Mouse (Mus musculus) lung, postnatal 0 days (tissue): ENCODE data around the gene Slc2a13. TPM values are rescaled to one million over a fixed set of nuclear protein-coding genes. Genes with fewer than 3 reads are reported as not detected.
A peak's percentile ranks its signal among the peaks of the same experiment; 100 is the strongest.

ENCODE experiments used
- ATAC-seq: fragments of 200-750 bp; cut with Nextera tagmentation; 2 replicates; pipeline ENCODE4 v1.8.0; 2017; ENCODE audit warnings: moderate library complexity
- DNase-seq: peaks from one replicate; pipeline ENCODE4 v3.0.0-alpha.2; 2016; ENCODE audit warnings: low spot score
- H3K27ac ChIP-seq: fragments of 300-500 bp; sonication (generic); 2 replicates; pipeline ENCODE4 v1.5.1; 2014; ENCODE audit warnings: antibody characterized with exemption, mild to moderate bottlenecking, low read length, mixed read lengths
- H3K27me3 ChIP-seq: fragments of 300-500 bp; sonication (generic); replicated peaks from 2 replicates; pipeline ENCODE4 v1.6.1; 2014; ENCODE audit warnings: low read length, mixed read lengths; ENCODE audit not compliant: insufficient read depth
- H3K36me3 ChIP-seq: fragments of 300-500 bp; sonication (generic); 2 replicates; pipeline ENCODE4 v1.6.1; 2014; ENCODE audit warnings: low read length, mixed read lengths; ENCODE audit not compliant: insufficient read depth
- H3K4me1 ChIP-seq: fragments of 300-500 bp; sonication (generic); 2 replicates; pipeline ENCODE4 v1.6.1; 2014; ENCODE audit warnings: antibody characterized with exemption, low read depth, low read length, mixed read lengths; ENCODE audit not compliant: insufficient read depth
- H3K4me2 ChIP-seq: fragments of 300-500 bp; sonication (generic); replicated peaks from 2 replicates; pipeline ENCODE4 v1.6.1; 2014; ENCODE audit warnings: low read depth, mild to moderate bottlenecking, low read length, moderate library complexity, mixed read lengths
- H3K4me3 ChIP-seq: fragments of 300-500 bp; sonication (generic); 2 replicates; pipeline ENCODE4 v1.5.1; 2014; ENCODE audit warnings: low read depth, low read length
- H3K9ac ChIP-seq: fragments of 300-500 bp; sonication (generic); replicated peaks from 2 replicates; pipeline ENCODE4 v1.6.1; 2014; ENCODE audit warnings: low read depth, mild to moderate bottlenecking
- H3K9me3 ChIP-seq: fragments of 300-500 bp; sonication (generic); 2 replicates; pipeline ENCODE4 v1.6.1; 2016; ENCODE audit warnings: low read length, mixed read lengths
- CTCF ChIP-seq: IDR thresholded peaks from 2 replicates; pipeline ENCODE4 v1.5.1; 2016; ENCODE audit warnings: antibody characterized with exemption, mild to moderate bottlenecking
- EP300 ChIP-seq: IDR thresholded peaks from 2 replicates; pipeline ENCODE4 v1.6.1; 2016; ENCODE audit warnings: antibody characterized with exemption, mild to moderate bottlenecking, control low read depth
- WGBS: fragments of 180-500 bp; shearing (Covaris S2); extraction: QIAGEN DNeasy Blood & Tissue Kit; methylation state at CpG from one replicate; pipeline ENCODE4 v1.1.7; 2014; 5-methylcytosine and 5-hydroxymethylcytosine counted together
- polyA plus RNA-seq: library from polyadenylated mRNA; unstranded; fragments of >200 nt; fragmentation: Nextera tagmentation; extraction: Ambion mirVana; gene quantifications from 2 replicates; pipeline ENCODE4 v1.2.1, GENCODE M21; 2015

Slc2a13 gene
- polyA plus RNA-seq, 1 experiment from 2014 or later: 1.1 TPM

GRCm38 (mm10) chr15:91565025-91565605, 7.9 kb downstream of the Slc2a13 start:
- Histone ChIP-seq H3K36me3 (no peaks in the 10 kb centered on the region), H3K4me3 (no peak overlapping the region), H3K9ac (no peak overlapping the region), H3K27ac (no peak overlapping the region), H3K4me1 (no peaks in the 10 kb centered on the region), H3K9me3 (no peaks in the 10 kb centered on the region), H3K4me2 (no peak overlapping the region), H3K27me3 (no peaks in the 10 kb centered on the region)
- DNase-seq (no peak), ATAC-seq (no peak)
- WGBS: 89% methylated on average over 11 of the region's 11 CpGs
- no peak for TF ChIP-seq CTCF
- TF ChIP-seq EP300: no peak

GRCm38 (mm10) chr15:91561728-91562127, 11.3 kb downstream of the Slc2a13 start:
- Histone ChIP-seq H3K4me2 (no peak overlapping the region), H3K4me1 (no peaks in the 10 kb centered on the region), H3K9me3 (no peaks in the 10 kb centered on the region), H3K4me3 (no peak overlapping the region), H3K27ac (no peak overlapping the region), H3K27me3 (no peaks in the 10 kb centered on the region), H3K36me3 (no peaks in the 10 kb centered on the region), H3K9ac (no peak overlapping the region)
- DNase-seq (no peak), ATAC-seq (no peak)
- no peak for TF ChIP-seq EP300
- WGBS: 85% methylated on average over 6 of the region's 6 CpGs

GRCm38 (mm10) chr15:91555336-91555736, 17.7 kb downstream of the Slc2a13 start:
- H3K36me3 ChIP-seq: no peaks in the 10 kb centered on the region
- no peak overlapping the region for H3K4me2 ChIP-seq
- no peak for ATAC-seq
- no peak overlapping the region for H3K9ac ChIP-seq
- no peaks in the 10 kb centered on the region for H3K9me3 ChIP-seq
- WGBS: 84% methylated on average over 6 of the region's 6 CpGs
- no peak for DNase-seq
- H3K4me3 ChIP-seq: no peak overlapping the region
- no peaks in the 10 kb centered on the region for H3K4me1 ChIP-seq
- H3K27ac ChIP-seq: no peak overlapping the region
- H3K27me3 ChIP-seq: no peaks in the 10 kb centered on the region
- no peak for TF ChIP-seq EP300
- TF ChIP-seq CTCF: no peak

DNA sequence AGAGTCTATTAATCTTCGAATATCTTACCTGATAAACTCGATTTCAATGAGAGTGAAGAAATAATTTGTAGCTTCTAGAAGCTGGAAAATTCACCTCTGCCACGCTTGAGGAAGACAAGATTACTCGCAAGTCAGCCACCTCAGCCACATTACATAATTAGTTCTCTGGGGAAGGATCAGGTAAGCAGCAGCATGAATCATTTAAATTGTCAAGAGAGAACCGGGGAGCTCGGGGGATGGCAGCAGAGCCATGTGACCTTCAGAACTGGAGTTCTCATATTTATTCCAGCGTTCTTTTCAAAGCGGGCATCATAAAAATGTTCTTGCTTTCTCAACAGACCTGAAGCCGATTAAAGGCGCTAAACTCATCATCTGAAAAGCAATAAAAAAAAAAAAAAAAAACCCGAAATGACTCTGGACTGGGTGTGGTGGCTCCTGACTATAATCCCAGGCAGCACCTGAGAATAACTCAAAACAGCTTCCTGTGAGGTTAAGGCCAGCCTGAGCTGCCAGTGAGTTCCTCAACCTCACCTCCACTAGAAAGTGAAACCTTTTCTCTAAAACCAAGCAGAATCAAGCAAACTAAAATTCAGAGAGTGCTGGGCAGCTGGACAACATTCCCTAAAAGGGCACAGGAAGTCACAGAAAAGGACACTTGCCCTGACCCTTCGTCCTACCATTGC, 24.3 kb downstream of the Slc2a13 start:
- DNase-seq (peak; percentile 6), ATAC-seq (no peak)
- H3K4me2 ChIP-seq: no peak overlapping the region
- H3K4me3 ChIP-seq: no peak overlapping the region
- no peak overlapping the region for H3K27ac ChIP-seq
- TF ChIP-seq CTCF (no peak), EP300 (no peak)
- H3K27me3 ChIP-seq: no peaks in the 10 kb centered on the region
- WGBS: 70% methylated on average over 12 of the region's 12 CpGs
- H3K9ac ChIP-seq: no peak overlapping the region
- H3K36me3 ChIP-seq: no peaks in the 10 kb centered on the region
- no peaks in the 10 kb centered on the region for H3K4me1 ChIP-seq
- no peaks in the 10 kb centered on the region for H3K9me3 ChIP-seq

- no peak for TF ChIP-seq CTCF
- no peak for TF ChIP-seq EP300
- H3K4me3 ChIP-seq: no peak overlapping the region
Observed at GRCm38 (mm10) chr15:91544586-91544985, 28.5 kb downstream of the Slc2a13 start.

DNA sequence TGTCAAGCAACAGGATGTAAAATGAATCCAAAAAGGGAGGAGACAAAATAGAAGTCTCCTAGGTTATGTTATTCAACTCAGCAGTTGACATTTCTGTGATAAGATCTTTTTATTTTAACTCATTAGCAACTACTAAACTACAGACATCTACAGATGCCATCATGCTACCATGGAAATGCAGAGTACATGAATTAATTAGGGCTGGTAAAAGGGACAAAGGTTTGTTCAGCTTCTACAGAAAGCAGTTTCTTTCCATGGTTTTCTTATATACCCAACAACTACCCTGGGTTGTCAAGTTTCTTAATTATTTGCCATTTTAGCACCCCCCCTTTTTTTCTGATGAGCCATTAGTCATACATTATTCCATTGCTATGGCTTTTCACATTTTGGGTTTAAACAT, 34.6 kb downstream of the Slc2a13 start:
- H3K4me2 ChIP-seq: no peak overlapping the region
- TF ChIP-seq CTCF: no peak
- no peak for TF ChIP-seq EP300
- DNase-seq (no peak), ATAC-seq (no peak)
- no peak overlapping the region for H3K9ac ChIP-seq
- no peaks in the 10 kb centered on the region for H3K4me1 ChIP-seq
- no peaks in the 10 kb centered on the region for H3K27me3 ChIP-seq
- no peak overlapping the region for H3K4me3 ChIP-seq
- no peak overlapping the region for H3K27ac ChIP-seq
- H3K9me3 ChIP-seq: no peaks in the 10 kb centered on the region
- H3K36me3 ChIP-seq: no peaks in the 10 kb centered on the region

More at GRCm38 (mm10) chr15:91544586-91544985, 28.5 kb downstream of the Slc2a13 start:
- Histone ChIP-seq H3K9ac (no peak overlapping the region), H3K36me3 (no peaks in the 10 kb centered on the region), H3K9me3 (no peaks in the 10 kb centered on the region), H3K4me1 (no peaks in the 10 kb centered on the region), H3K27me3 (no peaks in the 10 kb centered on the region), H3K4me2 (no peak overlapping the region), H3K27ac (no peak overlapping the region)
- ATAC-seq: no peak
- no peak for DNase-seq
- WGBS: 70% methylated on average over 4 of the region's 4 CpGs
